Mouse (Mus musculus) neutrophil, adult 83 days (primary cell): ENCODE data around the gene Higd1c. TPM values are rescaled to one million over a fixed set of nuclear protein-coding genes. Genes with fewer than 3 reads are reported as not detected.

Experiments
- total RNA-seq, 2 experiments: library from RNA; stranded (reverse); gene quantifications; one replicate each; pipeline ENCODE4 v1.2.4; 2023

Higd1c gene
- total RNA-seq = not detected

DNA sequence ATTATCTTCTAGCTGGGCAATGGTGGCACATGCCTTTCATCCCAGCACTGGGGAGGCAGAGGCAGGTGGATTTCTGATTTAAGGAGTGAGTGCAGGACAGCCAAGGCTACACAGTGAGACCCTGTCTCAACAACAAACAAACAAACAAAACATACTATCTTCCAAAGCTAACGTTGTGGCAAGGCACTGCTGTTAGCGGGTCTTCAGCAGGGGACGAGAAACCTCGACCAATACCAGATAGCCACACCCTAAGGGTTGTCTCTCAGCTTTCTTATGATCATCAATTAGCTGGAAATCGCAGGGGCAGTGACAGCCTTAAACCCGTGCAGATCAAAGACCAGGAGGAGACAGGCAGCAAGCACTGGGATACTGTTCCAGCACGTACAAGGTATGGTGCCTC, at the start of gene Higd1c:
Higd1c (plus strand) TSS at position 301 of the 400 bp plus-strand sequence.

DNA sequence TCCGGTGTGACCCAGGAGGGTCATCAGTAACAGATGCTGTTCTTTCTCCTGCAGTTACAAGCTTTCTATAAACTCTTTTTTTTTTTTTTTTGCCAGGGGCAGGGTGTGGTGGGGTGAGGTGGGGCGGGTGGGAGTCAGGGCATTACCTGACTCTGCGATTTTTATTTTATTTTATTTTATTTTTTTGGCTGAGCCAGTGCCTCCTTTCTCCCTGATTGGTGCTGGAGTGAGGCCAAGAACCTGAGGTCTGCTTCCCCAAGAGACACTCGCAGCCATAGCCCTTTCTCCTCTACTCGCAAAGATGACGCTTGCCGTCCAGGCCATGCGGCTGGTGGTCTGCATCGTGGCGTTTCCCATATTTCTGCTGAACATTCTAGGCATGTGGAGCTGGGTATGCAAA, 29.7 kb upstream of the Higd1c start, which contains the start of gene Mettl7a3:
Mettl7a3 (plus strand) TSS at position 301 of the 400 bp plus-strand sequence.

DNA sequence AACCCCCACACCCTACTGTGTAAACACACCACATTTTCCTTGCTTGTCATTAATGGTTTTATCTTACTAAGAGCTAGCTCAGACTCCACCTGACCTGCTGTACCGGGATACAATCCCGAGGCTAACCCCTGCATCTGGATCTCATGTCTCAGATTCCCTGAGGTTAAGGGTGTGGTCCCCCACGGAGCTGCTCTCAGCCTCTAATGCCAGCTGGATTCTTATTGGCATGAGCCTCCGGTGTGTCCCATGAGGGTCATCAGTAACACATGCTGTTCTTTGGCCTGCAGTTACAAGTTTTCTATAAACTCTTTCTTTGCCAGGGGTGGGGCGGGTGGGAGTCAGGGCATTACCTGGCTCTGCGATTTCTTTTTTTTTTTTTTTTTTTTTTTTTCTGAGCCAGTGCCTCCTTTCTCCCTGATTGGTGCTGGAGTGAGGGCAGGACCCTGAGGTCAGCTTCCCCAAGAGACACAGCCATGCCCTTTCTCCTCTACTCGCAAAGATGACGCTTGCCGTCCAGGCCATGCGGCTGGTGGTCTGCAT, 11.6 kb upstream of the Higd1c start, which contains the start of the genes Methig1 and Mettl7a2:
Methig1 (plus strand) TSS at position 439 of the 540 bp plus-strand sequence.
Mettl7a2 (plus strand) TSS at position 490 of the 540 bp plus-strand sequence.

DNA sequence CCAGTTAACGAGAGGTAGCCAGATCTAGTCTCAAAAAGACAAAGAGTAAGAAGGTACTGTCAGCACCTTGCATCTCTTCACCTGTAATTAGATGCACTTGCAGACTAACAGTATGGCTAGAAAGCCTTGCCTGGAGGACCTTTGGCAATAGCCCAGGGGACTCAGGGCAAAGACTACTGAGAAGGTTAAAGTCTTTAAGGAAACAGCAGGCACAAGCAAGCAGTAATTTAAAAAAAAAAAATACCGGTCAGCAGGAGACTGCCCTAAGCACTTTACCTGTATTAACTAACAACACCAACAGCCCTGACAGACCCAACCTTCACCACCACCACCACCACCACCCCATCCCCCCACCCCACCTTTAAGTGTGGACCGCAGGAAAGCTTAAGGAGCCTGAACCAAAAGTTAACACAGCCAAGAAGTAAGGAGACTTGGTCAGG, 57.4 kb downstream of the Higd1c start, which contains the start of gene Gm5475:
Gm5475 (plus strand) TSS at position 390 of the 440 bp plus-strand sequence.

DNA sequence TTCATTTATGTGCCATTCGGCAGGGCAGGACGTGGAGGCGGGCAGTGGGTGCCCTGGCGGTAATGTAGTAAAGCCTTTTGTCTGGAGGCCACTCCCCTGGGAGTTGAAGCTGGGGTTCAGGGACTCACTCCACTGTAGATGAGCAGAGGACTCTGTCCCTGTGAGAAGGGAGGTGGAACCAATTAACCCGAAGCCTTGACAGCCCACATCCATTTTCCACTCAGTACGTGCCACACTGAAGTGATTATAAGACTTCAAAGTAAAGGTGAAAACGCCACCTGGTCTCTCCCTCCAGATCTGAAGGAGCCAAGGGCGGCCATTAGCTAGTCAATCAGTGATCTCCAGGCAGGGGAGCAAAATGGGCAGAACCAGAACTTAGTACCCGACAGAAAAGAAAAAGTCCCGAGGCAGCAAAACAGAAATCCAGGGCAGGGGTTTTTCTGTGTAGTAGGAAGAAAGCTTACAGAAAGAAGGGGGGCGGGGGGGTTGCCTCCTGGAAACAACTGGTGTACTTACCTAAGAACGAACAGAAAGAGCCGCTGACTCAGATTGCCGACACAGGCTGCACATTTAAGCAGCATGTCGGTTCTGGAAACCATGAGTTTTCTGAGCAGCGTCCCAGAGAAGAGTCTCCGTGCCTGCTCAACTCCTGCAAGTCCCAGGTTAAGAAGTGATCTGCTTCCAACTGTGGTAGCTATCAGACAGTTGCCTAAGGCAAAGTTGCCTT, 60.2 kb downstream of the Higd1c start, which contains the start of gene Slc11a2:
Slc11a2 (minus strand) TSS at position 677 of the 727 bp plus-strand sequence.

Other genes starting within 250 kb of the Higd1c start
- gene Atf1, start 136.7 kb upstream of the Higd1c start, total RNA-seq = 10 to 100 TPM; 86.7 to 97.7 TPM
- not detected for gene Tmprss12, start 83.7 kb upstream of the Higd1c start, total RNA-seq
- 10 to 100 TPM; 28.7 to 36.9 TPM for gene Mettl7a1, start 60.4 kb upstream of the Higd1c start, total RNA-seq
- gene Mettl7a3, start 29.6 kb upstream of the Higd1c start, total RNA-seq = under 1 TPM in 1 of 2 experiments, not detected in 1; 0.73 TPM
- gene Methig1, start 11.4 kb upstream of the Higd1c start, total RNA-seq = under 1 TPM in 1 of 2 experiments, not detected in 1; 0.72 TPM
- gene Mettl7a2, start 11.3 kb upstream of the Higd1c start, total RNA-seq = 1 to 10 TPM in 1 of 2 experiments, under 1 TPM in 1; 0.92 to 1.1 TPM
- gene Gm5475, start 57.6 kb downstream of the Higd1c start, total RNA-seq = not detected
- 10 to 100 TPM; 17.3 to 22.6 TPM for gene Slc11a2, start 60.5 kb downstream of the Higd1c start, total RNA-seq
- 10 to 100 TPM; 10.4 to 10.6 TPM for gene Letmd1, start 104.5 kb downstream of the Higd1c start, total RNA-seq
- 1 to 10 TPM; 1.1 to 1.3 TPM for gene Csrnp2, start 130.9 kb downstream of the Higd1c start, total RNA-seq
- 1 to 10 TPM; 3.7 to 4.6 TPM for gene Tfcp2, start 187.5 kb downstream of the Higd1c start, total RNA-seq
- 1 to 10 TPM; 1.3 to 1.6 TPM for gene Pou6f1, start 235.4 kb downstream of the Higd1c start, total RNA-seq